Comparison of ENCODE assay signal across 8 mouse cellular contexts in the genomic region with DNA sequence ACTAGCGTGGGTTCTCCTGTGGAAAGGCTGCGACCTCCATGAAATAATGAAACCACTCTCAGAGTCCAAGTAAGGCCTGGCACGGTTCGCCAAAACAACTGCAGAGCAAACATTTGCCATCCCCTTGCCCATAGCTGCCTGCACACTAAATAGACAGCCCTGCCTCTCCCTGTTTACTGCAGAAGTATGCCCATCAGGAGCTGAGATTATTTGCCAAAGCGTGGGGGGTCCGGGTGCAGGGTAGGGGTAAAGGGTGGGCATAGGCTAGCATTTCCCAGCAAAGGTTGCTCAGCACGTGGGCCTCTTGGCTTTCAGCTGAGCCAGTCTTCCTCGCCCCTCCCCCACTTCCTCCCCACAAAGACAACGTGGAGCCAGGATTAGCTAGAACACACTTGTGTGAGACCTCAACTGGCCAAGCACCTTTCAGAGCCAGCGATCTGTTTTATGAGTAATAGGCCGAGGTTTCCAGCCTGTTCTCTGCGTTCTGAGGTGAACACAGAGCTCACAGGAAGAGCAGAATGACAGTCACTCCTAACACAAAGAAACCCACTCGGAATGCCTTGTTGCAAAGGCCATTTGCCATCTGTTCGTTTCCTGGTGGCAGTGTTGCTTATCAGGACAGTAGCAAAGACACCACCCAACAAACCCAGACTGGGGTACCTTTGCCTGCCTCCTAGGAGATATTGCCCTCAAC. TPM values are rescaled to one million over a fixed set of nuclear protein-coding genes. Genes with fewer than 3 reads are reported as not detected.
A peak's percentile ranks its signal among the peaks of the same experiment; 100 is the strongest.
DNase-seq lines count a peak whose midpoint lies in the region; ATAC-seq and TF ChIP-seq lines count a peak whose summit lies in the region.

No protein-coding gene starts in this region.

- no peaks in the 10 kb centered on the region for H3K9me3 ChIP-seq in heart, embryonic 13.5 days
- no peaks in the 10 kb centered on the region for H3K9me3 ChIP-seq in kidney, embryonic 16.5 days (ENCODE audit: low read length)
- H3K9me3 ChIP-seq in liver, embryonic 14.5 days (ENCODE audit: control insufficient read depth, low read length): no peaks in the 10 kb centered on the region
- H3K9me3 ChIP-seq in stomach, postnatal 0 days (ENCODE audit: control insufficient read depth, low read length): no peaks in the 10 kb centered on the region

- WGBS in heart, embryonic 13.5 days: 44% methylated on average over 14 of the region's 14 CpGs
- WGBS in kidney, embryonic 16.5 days: 31% methylated on average over 14 of the region's 14 CpGs
- 28% methylated on average over 14 of the region's 14 CpGs for WGBS in liver, embryonic 14.5 days (ENCODE audit: insufficient replicate concordance)
- 34% methylated on average over 14 of the region's 14 CpGs for WGBS in stomach, postnatal 0 days

- no peak overlapping the region for H3K4me2 ChIP-seq in heart, embryonic 13.5 days
- peak overlapping the region; percentile 33 for H3K4me2 ChIP-seq in kidney, embryonic 16.5 days (replicated peaks; ENCODE audit: low read depth, low read length)
- peak overlapping the region; percentile 65 for H3K4me2 ChIP-seq in liver, embryonic 14.5 days (ENCODE audit: low read depth)
- peak overlapping the region; percentile 51 for H3K4me2 ChIP-seq in myocyte (ENCODE audit: low read depth)
- H3K4me2 ChIP-seq in stomach, postnatal 0 days (replicated peaks; ENCODE audit: low read depth): peak overlapping the region; percentile 17; the same call in 1 of the 2 replicates

- no peak for TF ChIP-seq CTCF in liver, embryonic 14.5 days (IDR thresholded peaks at IDR 0.05; ENCODE audit: low read depth)
- no peak for TF ChIP-seq CTCF in stomach, postnatal 0 days (IDR thresholded peaks at IDR 0.05; ENCODE audit: low read depth)

- peaks cover 19% of the 10 kb centered on the region for H3K4me1 ChIP-seq in heart, embryonic 13.5 days
- H3K4me1 ChIP-seq in kidney, embryonic 16.5 days (ENCODE audit: insufficient read depth, low read length): peaks cover 33% of the 10 kb centered on the region
- peaks cover 33% of the 10 kb centered on the region in 2 experiments for H3K4me1 ChIP-seq in liver, embryonic 14.5 days (replicated peaks; ENCODE audit: control insufficient read depth in 2 of 2, insufficient read depth in 2 of 2, low read length in 1 of 2)
- H3K4me1 ChIP-seq in stomach, postnatal 0 days (replicated peaks; ENCODE audit: control insufficient read depth, insufficient read depth): no peaks in the 10 kb centered on the region

- no peak for TF ChIP-seq POLR2A in myocyte (IDR thresholded peaks at IDR 0.05; ENCODE audit: insufficient read length, low read depth)

- H3K9ac ChIP-seq in heart, embryonic 13.5 days: no peak overlapping the region
- H3K9ac ChIP-seq in kidney, embryonic 16.5 days (replicated peaks; ENCODE audit: low read length): peak overlapping the region; percentile 29; the same call in 1 of the 2 replicates
- peak overlapping the region; percentile 47; the same call in 1 of the 2 replicates for H3K9ac ChIP-seq in liver, embryonic 14.5 days (replicated peaks)
- no peak overlapping the region for H3K9ac ChIP-seq in stomach, postnatal 0 days (ENCODE audit: low read length)

- peak; percentile 63 for TF ChIP-seq EP300 in liver, embryonic 14.5 days (IDR thresholded peaks at IDR 0.05; ENCODE audit: low read depth)
- TF ChIP-seq EP300 in stomach, postnatal 0 days (optimal IDR thresholded peaks at IDR 0.05): no peak

- no peaks in the 10 kb centered on the region for H3K36me3 ChIP-seq in heart, embryonic 13.5 days
- H3K36me3 ChIP-seq in kidney, embryonic 16.5 days (ENCODE audit: insufficient read depth, low read length): no peaks in the 10 kb centered on the region
- H3K36me3 ChIP-seq in liver, embryonic 14.5 days (replicated peaks; ENCODE audit: control insufficient read depth, insufficient read depth, low read depth): no peaks in the 10 kb centered on the region
- H3K36me3 ChIP-seq in myocyte (ENCODE audit: control insufficient read depth, insufficient read depth): no peaks in the 10 kb centered on the region
- H3K36me3 ChIP-seq in stomach, postnatal 0 days (ENCODE audit: control insufficient read depth, insufficient read depth, low read length): no peaks in the 10 kb centered on the region

- no peaks in the 10 kb centered on the region for H3K27me3 ChIP-seq in heart, embryonic 13.5 days (replicated peaks)
- H3K27me3 ChIP-seq in kidney, embryonic 16.5 days (ENCODE audit: insufficient read depth, low read length): no peaks in the 10 kb centered on the region
- no peaks in the 10 kb centered on the region for H3K27me3 ChIP-seq in liver, embryonic 14.5 days (ENCODE audit: control insufficient read depth, insufficient read depth, low read length)
- no peaks in the 10 kb centered on the region for H3K27me3 ChIP-seq in myocyte (ENCODE audit: control insufficient read depth, insufficient read depth, insufficient read length)
- no peaks in the 10 kb centered on the region for H3K27me3 ChIP-seq in stomach, postnatal 0 days (ENCODE audit: control insufficient read depth, insufficient read depth, low read length)

- H3K4me3 ChIP-seq in heart, embryonic 13.5 days: no peak overlapping the region
- H3K4me3 ChIP-seq in kidney, embryonic 16.5 days (ENCODE audit: low read length): no peak overlapping the region
- H3K4me3 ChIP-seq in liver, embryonic 14.5 days (ENCODE audit: insufficient read depth in 1 of 2, low read depth in 2 of 2, low read length in 2 of 2): peak overlapping the region; percentile 18 to 27; a peak in 3 of 4 replicates
- H3K4me3 ChIP-seq in myocyte: no peak overlapping the region
- no peak overlapping the region for H3K4me3 ChIP-seq in stomach, postnatal 0 days (ENCODE audit: low read depth, low read length)

- no peaks in the 10 kb centered on the region for H3K79me2 ChIP-seq in myocyte (ENCODE audit: control insufficient read depth, insufficient read depth)

- peak overlapping the region; percentile 74 for H3K27ac ChIP-seq in heart, embryonic 13.5 days (replicated peaks)
- peak overlapping the region; percentile 95 for H3K27ac ChIP-seq in kidney, embryonic 16.5 days (ENCODE audit: low read length)
- H3K27ac ChIP-seq in liver, embryonic 14.5 days: peak overlapping the region; percentile 87
- peak overlapping the region; percentile 79 for H3K27ac ChIP-seq in stomach, postnatal 0 days (replicated peaks)

- peak; percentile 52 to 56 for DNase-seq in B cell, adult 2 months
- DNase-seq in brain, adult 2 months (ENCODE audit: low read depth, low spot score): peak; percentile 23
- peak; percentile 18 for DNase-seq in fat pad, adult 2 months (ENCODE audit: extremely low read depth, low read depth, low spot score)
- peak; percentile 43 to 50 (median 45) for DNase-seq in liver, embryonic 14.5 days (ENCODE audit: low read depth in 3 of 3, low spot score in 3 of 3)
- DNase-seq in stomach, postnatal 0 days (ENCODE audit: low spot score): peak; percentile 49

- ATAC-seq in heart, embryonic 13.5 days (ENCODE audit: extremely low read depth, insufficient number of reproducible peaks, low FRiP score, low TSS enrichment): no peak
- ATAC-seq in kidney, embryonic 16.5 days (ENCODE audit: low FRiP score, low TSS enrichment): peak; percentile 67
- ATAC-seq in liver, embryonic 14.5 days (ENCODE audit: insufficient read depth): peak; percentile 93
- ATAC-seq in stomach, postnatal 0 days (ENCODE audit: low FRiP score, low TSS enrichment): peak; percentile 75

- H3ac ChIP-seq in myocyte (ENCODE audit: control insufficient read depth, insufficient read length): no peak overlapping the region

TF ChIP-seq in myocyte, 11 proteins besides CTCF, POLR2A, EP300 and RAD21:
- no peak for TF ChIP-seq MYOG (IDR thresholded peaks at IDR 0.05; ENCODE audit: control insufficient read depth in 1 of 3, insufficient read depth in 1 of 3, insufficient read length in 2 of 3, low read depth in 2 of 3)
- TF ChIP-seq TCF3 (IDR thresholded peaks at IDR 0.05; ENCODE audit: insufficient read length, low read depth): no peak
- no peak for TF ChIP-seq TCF12 (IDR thresholded peaks at IDR 0.05; ENCODE audit: insufficient read depth, poor library complexity, severe bottlenecking)
- no peak for TF ChIP-seq SRF (IDR thresholded peaks at IDR 0.05; ENCODE audit: control insufficient read depth, insufficient read length, low read depth)
- no peak for TF ChIP-seq MYOD1 (IDR thresholded peaks at IDR 0.05; ENCODE audit: control insufficient read depth in 1 of 3, insufficient read length in 2 of 3, low read depth in 2 of 3)
- no peak for TF ChIP-seq USF1 (IDR thresholded peaks at IDR 0.05; ENCODE audit: low read depth)
- no peak for TF ChIP-seq E2F4 (IDR thresholded peaks at IDR 0.05; ENCODE audit: insufficient read depth)
- no peak for TF ChIP-seq CEBPB (IDR thresholded peaks at IDR 0.05; ENCODE audit: insufficient read depth, poor library complexity, severe bottlenecking)
- no peak for TF ChIP-seq MAX (IDR thresholded peaks at IDR 0.05; ENCODE audit: low read depth)
- TF ChIP-seq REST (IDR thresholded peaks at IDR 0.05; ENCODE audit: insufficient read depth, insufficient read length): no peak
- no peak for TF ChIP-seq POLR2AphosphoS2 (IDR thresholded peaks at IDR 0.05; ENCODE audit: insufficient read length, low read depth)
TF ChIP-seq in myocyte: peak in this region for 0.

RNA-seq across cellular contexts. Expression of a gene that starts 55.6 kb away (rescaled TPM):
- polyA plus RNA-seq in heart, embryonic 13.5 days (2015; fragmentation: Nextera tagmentation; extraction: Ambion mirVana): 3.1 and 3.6 TPM in 2 replicates
- 2.8 and 3.0 TPM in 2 replicates for polyA plus RNA-seq in kidney, embryonic 16.5 days (2015; fragmentation: Nextera tagmentation; extraction: Ambion mirVana)
- polyA plus RNA-seq in liver, embryonic 14.5 days (2012; rRNA removed): 1.2 TPM in 2 replicates
- polyA plus RNA-seq in liver, embryonic 14.5 days (2014; fragmentation: Nextera tagmentation; extraction: Ambion mirVana): 1.8 and 1.9 TPM in 2 replicates
- 0.72 TPM for polyA plus RNA-seq in myocyte (2012; fragmentation: generic; extraction: Trizol)
- polyA plus RNA-seq in stomach, postnatal 0 days (2015; fragmentation: Nextera tagmentation; extraction: Ambion mirVana): 1.6 and 2.0 TPM in 2 replicates

Comparison
In these comparisons a context has a peak if more than half of its experiments do, and no peak if none do; other contexts are left out.
1. H3K4me3 ChIP-seq: peak in liver, embryonic 14.5 days (2 of 2); none in heart, embryonic 13.5 days (single experiment), kidney, embryonic 16.5 days (single experiment), myocyte (single experiment) and stomach, postnatal 0 days (single experiment).
2. H3K9ac ChIP-seq: peak in kidney, embryonic 16.5 days (single experiment) and liver, embryonic 14.5 days (single experiment); none in heart, embryonic 13.5 days (single experiment) and stomach, postnatal 0 days (single experiment).
3. Peak in every context shown above with its lines, with median percentiles within 50 percentile points of each other: DNase-seq and H3K27ac ChIP-seq.